Mouse (Mus musculus): ENCODE results near the gene Ostm1. TPM values are rescaled to one million over a fixed set of nuclear protein-coding genes. Genes with fewer than 3 reads are reported as not detected.
A peak's percentile ranks its signal among the peaks of the same experiment; 100 is the strongest.

Ostm1 gene
- total and polyA plus RNA-seq, 2 experiments from 2014 or later: 13.8 to 20.2 TPM

- no peak for TF ChIP-seq EP300 (IDR thresholded peaks at IDR 0.05; ENCODE audit: low read depth)
- no peak for TF ChIP-seq CTCF (IDR thresholded peaks at IDR 0.05; ENCODE audit: low read depth)
- Histone ChIP-seq H3K4me1 (ENCODE audit: control insufficient read depth, insufficient read depth) (no peaks in the 10 kb centered on the region), H3K9ac (replicated peaks; ENCODE audit: low read depth, low read length) (no peak overlapping the region), H3K4me3 (ENCODE audit: low read depth, low read length) (no peak overlapping the region), H3K9me3 (replicated peaks; ENCODE audit: control insufficient read depth, low read length) (no peaks in the 10 kb centered on the region), H3K27me3 (ENCODE audit: control insufficient read depth, insufficient read depth, low read length) (no peaks in the 10 kb centered on the region), H3K27ac (ENCODE audit: low read depth) (no peak overlapping the region), H3K4me2 (ENCODE audit: low read depth, low read length) (no peak overlapping the region), H3K36me3 (replicated peaks; ENCODE audit: control insufficient read depth, insufficient read depth, low read length) (no peaks in the 10 kb centered on the region)
- DNase-seq (ENCODE audit: low spot score): no peak
- WGBS: 80% methylated on average over 2 of the region's 2 CpGs
- no peak for ATAC-seq (ENCODE audit: insufficient read depth, low read depth)
Measured at GRCm38 (mm10) chr10:42691051-42691450, 107.4 kb downstream of the Ostm1 start.

- H3K36me3 ChIP-seq (replicated peaks; ENCODE audit: control insufficient read depth, insufficient read depth, low read length): no peaks in the 10 kb centered on the region
- H3K9me3 ChIP-seq (replicated peaks; ENCODE audit: control insufficient read depth, low read length): no peaks in the 10 kb centered on the region
- WGBS: 79% methylated on average over 2 of the region's 2 CpGs
- ATAC-seq (ENCODE audit: insufficient read depth, low read depth) (no peak), DNase-seq (ENCODE audit: low spot score) (no peak)
- H3K27ac ChIP-seq (ENCODE audit: low read depth): no peak overlapping the region
- H3K4me3 ChIP-seq (ENCODE audit: low read depth, low read length): no peak overlapping the region
- H3K4me1 ChIP-seq (ENCODE audit: control insufficient read depth, insufficient read depth): no peaks in the 10 kb centered on the region
- TF ChIP-seq EP300 (IDR thresholded peaks at IDR 0.05; ENCODE audit: low read depth) (no peak), CTCF (IDR thresholded peaks at IDR 0.05; ENCODE audit: low read depth) (no peak)
- no peaks in the 10 kb centered on the region for H3K27me3 ChIP-seq (ENCODE audit: control insufficient read depth, insufficient read depth, low read length)
- no peak overlapping the region for H3K9ac ChIP-seq (replicated peaks; ENCODE audit: low read depth, low read length)
- no peak overlapping the region for H3K4me2 ChIP-seq (ENCODE audit: low read depth, low read length)
Measured at GRCm38 (mm10) chr10:42692095-42692494, 108.5 kb downstream of the Ostm1 start.

- H3K27me3 ChIP-seq (ENCODE audit: control insufficient read depth, insufficient read depth, low read length): no peaks in the 10 kb centered on the region
- H3K4me2 ChIP-seq (ENCODE audit: low read depth, low read length): no peak overlapping the region
- ATAC-seq (ENCODE audit: insufficient read depth, low read depth) (no peak), DNase-seq (ENCODE audit: low spot score) (no peak)
- no peak overlapping the region for H3K9ac ChIP-seq (replicated peaks; ENCODE audit: low read depth, low read length)
- no peaks in the 10 kb centered on the region for H3K9me3 ChIP-seq (replicated peaks; ENCODE audit: control insufficient read depth, low read length)
- no peak overlapping the region for H3K4me3 ChIP-seq (ENCODE audit: low read depth, low read length)
- TF ChIP-seq CTCF (IDR thresholded peaks at IDR 0.05; ENCODE audit: low read depth) (no peak), EP300 (IDR thresholded peaks at IDR 0.05; ENCODE audit: low read depth) (no peak)
- no peaks in the 10 kb centered on the region for H3K4me1 ChIP-seq (ENCODE audit: control insufficient read depth, insufficient read depth)
- no peaks in the 10 kb centered on the region for H3K36me3 ChIP-seq (replicated peaks; ENCODE audit: control insufficient read depth, insufficient read depth, low read length)
- no peak overlapping the region for H3K27ac ChIP-seq (ENCODE audit: low read depth)
Measured at GRCm38 (mm10) chr10:42692794-42693193, 109.2 kb downstream of the Ostm1 start.

- TF ChIP-seq CTCF (IDR thresholded peaks at IDR 0.05; ENCODE audit: low read depth) (peak; percentile 24), EP300 (IDR thresholded peaks at IDR 0.05; ENCODE audit: low read depth) (no peak)
- 76% methylated on average over 2 of the region's 2 CpGs for WGBS
Measured at GRCm38 (mm10) chr10:42693482-42693881, 109.9 kb downstream of the Ostm1 start.

GRCm38 (mm10) chr10:42696361-42696760 is 112.7 kb downstream of the Ostm1 start:
- TF ChIP-seq CTCF (IDR thresholded peaks at IDR 0.05; ENCODE audit: low read depth) (no peak), EP300 (IDR thresholded peaks at IDR 0.05; ENCODE audit: low read depth) (no peak)
- Histone ChIP-seq H3K27me3 (ENCODE audit: control insufficient read depth, insufficient read depth, low read length) (no peaks in the 10 kb centered on the region), H3K4me3 (ENCODE audit: low read depth, low read length) (no peak overlapping the region), H3K4me2 (ENCODE audit: low read depth, low read length) (no peak overlapping the region), H3K9ac (replicated peaks; ENCODE audit: low read depth, low read length) (no peak overlapping the region), H3K27ac (ENCODE audit: low read depth) (no peak overlapping the region), H3K36me3 (replicated peaks; ENCODE audit: control insufficient read depth, insufficient read depth, low read length) (peaks cover 9% of the 10 kb centered on the region), H3K9me3 (replicated peaks; ENCODE audit: control insufficient read depth, low read length) (no peaks in the 10 kb centered on the region), H3K4me1 (ENCODE audit: control insufficient read depth, insufficient read depth) (no peaks in the 10 kb centered on the region)
- WGBS: 88% methylated on average over 13 of the region's 13 CpGs
- ATAC-seq (ENCODE audit: insufficient read depth, low read depth) (no peak), DNase-seq (ENCODE audit: low spot score) (no peak)

More at GRCm38 (mm10) chr10:42693482-42693881, 109.9 kb downstream of the Ostm1 start:
- no peak for ATAC-seq (ENCODE audit: insufficient read depth, low read depth)
- Histone ChIP-seq H3K9me3 (replicated peaks; ENCODE audit: control insufficient read depth, low read length) (no peaks in the 10 kb centered on the region), H3K36me3 (replicated peaks; ENCODE audit: control insufficient read depth, insufficient read depth, low read length) (peaks cover 5% of the 10 kb centered on the region), H3K4me1 (ENCODE audit: control insufficient read depth, insufficient read depth) (no peaks in the 10 kb centered on the region), H3K27ac (ENCODE audit: low read depth) (no peak overlapping the region), H3K9ac (replicated peaks; ENCODE audit: low read depth, low read length) (no peak overlapping the region), H3K27me3 (ENCODE audit: control insufficient read depth, insufficient read depth, low read length) (no peaks in the 10 kb centered on the region), H3K4me2 (ENCODE audit: low read depth, low read length) (no peak overlapping the region), H3K4me3 (ENCODE audit: low read depth, low read length) (no peak overlapping the region)
- DNase-seq (ENCODE audit: low spot score): no peak

- Histone ChIP-seq H3K27ac (ENCODE audit: low read depth) (no peak overlapping the region), H3K9me3 (replicated peaks; ENCODE audit: control insufficient read depth, low read length) (no peaks in the 10 kb centered on the region), H3K27me3 (ENCODE audit: control insufficient read depth, insufficient read depth, low read length) (no peaks in the 10 kb centered on the region), H3K9ac (replicated peaks; ENCODE audit: low read depth, low read length) (no peak overlapping the region), H3K4me3 (ENCODE audit: low read depth, low read length) (no peak overlapping the region), H3K4me1 (ENCODE audit: control insufficient read depth, insufficient read depth) (no peaks in the 10 kb centered on the region), H3K4me2 (ENCODE audit: low read depth, low read length) (no peak overlapping the region), H3K36me3 (replicated peaks; ENCODE audit: control insufficient read depth, insufficient read depth, low read length) (peaks cover 9% of the 10 kb centered on the region)
- peak; percentile 66 for DNase-seq (ENCODE audit: low spot score)
- peak; percentile 78 for TF ChIP-seq CTCF (IDR thresholded peaks at IDR 0.05; ENCODE audit: low read depth)
- TF ChIP-seq EP300 (IDR thresholded peaks at IDR 0.05; ENCODE audit: low read depth): no peak
- no peak; the same call in 1 of the 2 replicates for ATAC-seq (ENCODE audit: insufficient read depth, low read depth)
- 27% methylated on average over 8 of the region's 8 CpGs for WGBS
Measured at GRCm38 (mm10) chr10:42697007-42697406, 113.4 kb downstream of the Ostm1 start.
